Mouse (Mus musculus) layer of hippocampus, postnatal 10 days (tissue): ENCODE measurements at regions not wholly inside any gene's neighbourhood (a gene's known extent, or its start where the extent isn't known, plus 50 kb on each side); places are given as distances from the start of the nearest gene placed in this dataset.

Experiments used
- DNase-seq, 2 experiments: peaks; one replicate each; pipeline ENCODE4 v3.0.0; 2021; ENCODE audit warnings: low spot score in 2 of 2

GRCm38 (mm10) chr11:37671320-37671719, 435.6 kb upstream of the Tenm2 start:
- DNase-seq: peak; percentile 5 to 11

DNA sequence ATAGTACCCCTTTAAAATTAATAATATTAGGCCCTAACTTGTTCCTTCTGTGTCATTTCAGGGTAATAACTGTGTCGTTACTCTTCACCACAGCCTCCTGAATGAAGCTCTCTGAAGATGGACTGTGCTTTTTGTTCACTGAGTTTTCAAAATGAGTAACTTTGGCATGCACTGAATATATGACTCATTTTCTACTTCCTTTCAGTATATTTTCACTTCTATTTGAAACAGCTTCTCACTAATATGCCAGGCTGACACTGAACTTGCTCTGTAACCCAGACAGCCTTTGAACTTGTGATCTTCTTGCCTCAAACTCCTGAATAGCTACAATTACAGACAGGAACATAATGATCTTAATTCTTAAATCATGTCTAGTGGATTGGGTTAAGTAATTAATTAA, 431.2 kb upstream of the Tenm2 start:
- no peak for DNase-seq

DNA sequence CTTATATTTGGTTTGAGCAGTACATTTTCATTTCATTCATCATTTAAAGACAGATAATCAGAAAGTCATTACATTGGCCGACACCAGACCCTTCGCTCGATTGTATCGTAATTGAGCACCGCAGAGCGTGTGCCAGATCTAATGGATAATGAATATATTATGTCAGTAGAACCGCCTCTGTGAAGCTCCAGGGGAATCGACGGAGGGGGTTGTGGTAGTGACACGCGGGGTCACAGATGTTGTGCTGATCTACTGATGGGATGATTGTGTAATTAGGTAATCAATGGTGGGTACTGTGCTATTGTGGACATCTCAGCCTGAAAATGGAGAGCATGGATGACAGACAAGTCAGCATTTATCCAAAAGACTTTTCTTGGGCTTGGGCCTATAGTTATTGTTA, 414.3 kb upstream of the Tenm2 start:
- DNase-seq: no peak

DNA sequence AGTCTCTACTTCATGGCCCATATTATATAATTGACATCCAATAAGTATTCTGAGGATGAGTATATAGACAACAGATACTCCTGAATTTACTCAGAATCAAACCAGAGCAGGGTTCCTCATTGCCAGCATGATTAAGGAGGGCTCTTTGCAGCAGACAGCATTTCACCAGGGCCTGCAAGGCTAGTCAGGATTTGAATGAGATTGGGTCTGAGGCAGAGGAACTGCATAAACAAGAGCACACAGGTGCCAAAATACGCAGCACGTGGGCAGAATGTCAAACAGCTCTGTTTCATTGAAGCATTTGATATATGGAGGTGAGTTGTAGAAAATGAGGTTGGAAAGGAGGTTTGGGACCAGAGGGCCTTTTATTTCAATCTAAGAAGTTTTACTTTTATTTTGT, 387.5 kb upstream of the Tenm2 start:
- no peak for DNase-seq

GRCm38 (mm10) chr11:37600533-37600932, 364.8 kb upstream of the Tenm2 start:
- no peak for DNase-seq

DNA sequence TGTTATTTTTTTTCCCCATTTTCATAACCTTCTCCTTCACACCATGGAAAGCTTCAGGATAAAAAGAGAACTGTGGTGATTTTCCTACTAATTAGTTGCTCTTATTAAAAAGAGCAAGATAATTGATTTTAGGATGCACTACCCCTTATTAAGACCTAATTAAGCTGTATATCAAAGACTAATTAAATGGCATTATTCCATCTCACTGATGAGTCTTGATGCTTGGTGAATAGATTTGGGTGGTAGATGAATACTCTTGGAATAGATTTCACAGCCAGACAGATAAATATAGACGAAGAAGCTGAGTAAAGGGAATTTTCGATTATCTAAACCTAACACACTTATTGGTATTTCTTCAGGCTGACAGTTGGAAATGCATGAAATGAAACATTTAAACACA, 346.5 kb upstream of the Tenm2 start:
- DNase-seq: no peak

DNA sequence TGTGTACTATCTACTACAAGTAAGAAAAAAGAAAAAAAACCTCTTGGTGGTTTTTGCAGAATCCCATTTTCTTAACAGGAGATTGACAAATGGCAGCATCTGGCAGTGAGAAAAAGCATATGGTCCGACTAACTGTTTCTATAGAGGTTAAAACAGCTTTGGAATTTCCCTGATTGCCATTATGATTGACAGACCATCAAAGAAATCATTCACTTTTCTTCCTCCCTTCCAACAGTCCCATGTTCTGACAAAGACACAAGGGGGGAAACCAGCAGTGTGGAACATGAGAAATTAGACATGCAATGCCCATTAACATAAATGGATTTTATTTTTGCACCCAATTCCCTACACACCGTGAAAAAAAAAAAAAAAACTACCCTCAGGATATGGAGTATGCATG, 297.9 kb upstream of the Tenm2 start:
- DNase-seq: no peak

GRCm38 (mm10) chr11:37532476-37532875, 296.7 kb upstream of the Tenm2 start:
- no peak for DNase-seq

- no peak for DNase-seq
These were observed 262.8 kb upstream of the Tenm2 start for GRCm38 (mm10) chr11:37498463-37499015.

GRCm38 (mm10) chr11:37497874-37498273, 262.1 kb upstream of the Tenm2 start:
- no peak for DNase-seq

DNA sequence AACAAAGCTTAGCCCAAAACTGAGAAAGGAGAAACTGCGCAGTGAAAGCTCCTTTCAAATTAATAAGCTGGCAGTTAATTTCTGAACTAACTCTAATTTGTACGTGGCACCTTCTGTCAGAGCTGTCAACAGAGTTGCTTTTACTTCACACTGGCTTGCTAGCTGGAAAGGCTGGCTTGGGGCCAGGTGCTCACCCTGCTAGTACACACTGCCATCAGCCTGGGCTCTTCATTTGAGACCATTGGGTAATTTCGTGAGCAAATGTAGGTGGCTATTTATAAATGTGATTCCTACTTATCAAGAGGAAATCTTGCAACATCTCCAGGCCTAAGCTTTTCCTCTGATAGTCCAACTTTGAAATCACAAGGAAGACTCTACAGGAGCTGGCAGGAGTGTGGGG, 244.5 kb upstream of the Tenm2 start:
- peak; percentile 68 to 76 for DNase-seq

DNA sequence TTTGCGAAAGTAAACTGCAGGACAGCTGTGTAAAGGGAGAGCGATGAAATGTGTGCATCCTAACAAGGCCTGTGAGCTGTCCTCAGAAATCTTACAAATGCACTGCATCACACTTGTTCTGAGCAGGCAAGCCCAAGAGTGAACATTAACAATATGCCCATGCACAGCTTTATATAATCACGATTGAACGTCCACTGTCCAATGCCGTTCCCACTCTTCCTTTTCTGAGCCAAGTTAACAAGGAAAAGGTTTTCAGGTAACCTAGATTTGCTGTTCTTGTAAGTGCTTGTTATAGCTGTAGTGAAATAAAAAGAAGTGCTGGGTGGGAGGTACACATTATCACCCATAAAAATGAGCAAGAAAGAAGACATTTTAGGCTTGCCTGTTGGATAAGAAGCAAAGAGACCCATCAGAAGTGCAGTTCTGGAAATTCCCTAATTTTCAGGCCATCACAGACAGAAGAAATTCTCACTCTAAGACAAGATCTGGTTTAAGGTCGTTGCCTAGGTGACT, 243.3 kb upstream of the Tenm2 start:
- DNase-seq: no peak

- no peak for DNase-seq
These were observed 238.3 kb upstream of the Tenm2 start for GRCm38 (mm10) chr11:37474068-37474467.

- DNase-seq: peak in 1 of 2 experiments; percentile 20
These were observed 228.1 kb upstream of the Tenm2 start for GRCm38 (mm10) chr11:37463658-37464420.

GRCm38 (mm10) chr11:37462375-37462774, 226.6 kb upstream of the Tenm2 start:
- DNase-seq: peak in 1 of 2 experiments; percentile 19

- DNase-seq: no peak
These were observed 211.6 kb upstream of the Tenm2 start for GRCm38 (mm10) chr11:37447361-37447760.

- no peak for DNase-seq
These were observed 210.9 kb upstream of the Tenm2 start for GRCm38 (mm10) chr11:37446626-37447025.

DNA sequence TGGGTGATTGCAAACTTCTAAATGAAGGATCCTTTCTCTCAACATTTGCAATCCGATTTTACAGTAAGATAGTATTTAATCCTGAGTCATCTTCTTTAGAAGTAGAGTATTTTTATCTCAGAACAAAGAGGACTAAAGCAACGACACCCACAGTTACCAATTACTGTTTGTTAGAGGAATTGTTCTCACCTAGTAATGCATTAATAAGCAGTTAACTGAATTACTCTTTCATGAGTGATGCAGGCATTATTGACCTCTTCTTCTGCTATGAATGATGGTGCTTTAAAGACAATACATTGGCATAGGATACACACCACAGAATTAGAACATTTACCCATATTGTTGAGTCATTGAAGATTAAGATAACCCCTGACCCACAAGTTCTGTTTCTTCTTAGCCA, 207.0 kb upstream of the Tenm2 start:
- DNase-seq: no peak

- no peak for DNase-seq
These were observed 198.8 kb upstream of the Tenm2 start for GRCm38 (mm10) chr11:37434600-37434999.

DNA sequence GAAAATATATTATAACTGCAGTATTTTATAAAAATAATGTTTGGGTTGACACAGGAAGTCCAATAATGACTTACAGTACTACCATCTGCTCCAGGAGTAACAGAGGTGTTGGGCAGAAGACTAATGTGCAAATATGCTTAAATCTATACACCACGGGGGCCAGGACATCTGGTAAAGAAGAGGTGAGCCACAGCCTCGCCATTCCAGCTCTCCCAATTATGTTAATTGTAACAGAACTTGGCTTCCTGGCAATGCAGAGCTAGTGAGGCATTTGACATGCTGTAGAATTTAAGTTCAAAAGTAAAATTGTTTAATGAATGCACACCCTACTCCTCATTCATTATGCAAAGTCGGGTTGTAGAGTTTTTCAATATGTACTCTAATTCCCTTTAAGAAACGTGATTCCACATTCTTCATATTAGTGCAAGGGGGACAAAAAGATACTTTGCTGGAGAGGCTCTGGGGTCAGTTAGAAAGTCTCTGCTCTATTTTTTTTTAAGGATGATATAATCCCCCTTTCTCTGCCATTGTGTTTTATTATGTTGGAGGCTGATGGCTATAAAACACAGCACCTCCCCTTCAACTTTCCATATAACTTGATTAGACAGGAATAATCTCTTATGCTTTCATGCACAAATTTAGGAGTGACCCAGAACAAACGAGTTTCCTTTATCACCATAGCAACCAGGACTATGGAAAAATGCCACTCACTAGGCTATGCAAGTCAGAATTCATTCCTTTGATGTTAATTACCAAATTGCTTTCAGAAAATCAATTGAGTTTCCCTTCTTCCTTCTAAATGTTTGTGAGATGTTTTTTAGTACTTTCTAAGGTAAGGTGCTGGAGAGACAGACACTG, 188.8 kb upstream of the Tenm2 start:
- DNase-seq: no peak

GRCm38 (mm10) chr11:37412868-37413267, 177.1 kb upstream of the Tenm2 start:
- DNase-seq: no peak

- no peak for DNase-seq
These were observed 132.2 kb upstream of the Tenm2 start for GRCm38 (mm10) chr11:37367971-37368370.
